Mouse (Mus musculus): ENCODE results near the gene Fabp7. TPM values are rescaled to one million over a fixed set of nuclear protein-coding genes. Genes with fewer than 3 reads are reported as not detected.
A peak's percentile ranks its signal among the peaks of the same experiment; 100 is the strongest.

The Fabp7 gene
- polyA plus RNA-seq, 1 experiment from 2014 or later, result 1,875 TPM

DNA sequence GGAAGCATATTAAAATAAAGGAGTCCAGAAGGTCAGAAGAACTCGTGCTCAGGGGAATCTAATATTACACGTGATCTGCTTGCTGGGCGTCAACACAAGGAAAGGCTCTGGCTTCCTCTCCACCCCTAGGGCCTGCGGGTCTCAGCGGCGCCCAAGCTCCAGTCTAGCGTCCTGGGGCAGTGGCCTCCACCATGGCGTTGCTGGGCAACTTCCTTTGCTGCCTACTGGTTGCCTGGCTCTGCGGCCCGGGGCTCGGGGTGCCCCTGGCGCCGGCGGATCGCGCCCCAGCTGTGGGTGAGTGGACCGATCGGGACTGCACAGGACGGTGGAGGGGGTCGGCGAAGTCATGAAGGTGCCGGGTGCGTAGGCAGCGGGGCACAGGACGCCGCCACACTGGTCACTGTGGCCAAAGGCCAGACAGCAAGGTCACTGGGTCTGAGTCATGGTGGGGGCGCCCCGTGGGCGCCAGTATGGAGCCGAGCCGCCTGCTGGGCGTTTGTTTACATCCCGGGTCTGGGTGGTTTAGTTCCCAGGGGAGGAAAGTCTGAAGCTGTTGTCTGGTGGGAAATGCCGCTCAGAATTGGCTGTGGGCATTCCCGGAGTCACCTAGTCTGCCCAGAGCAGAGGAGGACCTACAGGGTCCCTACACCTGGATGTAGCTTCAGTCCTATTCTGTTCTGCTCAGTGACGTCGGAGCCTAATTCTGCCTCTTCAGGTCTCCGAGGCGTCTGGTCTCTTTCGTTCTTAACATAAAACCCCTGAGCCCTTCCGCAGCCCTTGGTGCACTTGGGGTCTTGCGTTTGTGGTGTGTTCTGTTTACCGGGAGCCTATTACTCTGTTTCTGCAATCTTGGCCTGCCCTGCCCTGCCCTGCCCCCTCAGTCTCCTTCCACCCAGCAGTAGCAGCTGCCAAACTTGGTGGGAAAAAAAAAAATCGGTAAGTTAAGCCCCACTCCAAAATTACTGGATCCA, 10.1 kb downstream of the Fabp7 start:
- H3K27me3 ChIP-seq (ENCODE audit: control insufficient read depth, insufficient read depth, low read depth, low read length), result no peaks in the 10 kb centered on the region
- peaks cover 7% of the 10 kb centered on the region for H3K4me1 ChIP-seq (ENCODE audit: control insufficient read depth, insufficient read depth, low read length)
- H3K9me3 ChIP-seq (replicated peaks; ENCODE audit: control insufficient read depth, low read length, poor library complexity, severe bottlenecking), result no peaks in the 10 kb centered on the region
- peak overlapping the region; percentile 66 for H3K9ac ChIP-seq (ENCODE audit: low read depth, low read length)
- peak overlapping the region; percentile 63 for H3K4me3 ChIP-seq (ENCODE audit: low read depth, low read length)
- peak; percentile 89 for ATAC-seq
- WGBS, result 2% methylated on average over 43 of the region's 44 CpGs
- no peaks in the 10 kb centered on the region for H3K36me3 ChIP-seq (ENCODE audit: control insufficient read depth, insufficient read depth, low read length)
- H3K27ac ChIP-seq (ENCODE audit: low read length), result peak overlapping the region; percentile 54; the same call in 1 of the 2 replicates
- peak overlapping the region; percentile 96 for H3K4me2 ChIP-seq (ENCODE audit: low read length)

DNA sequence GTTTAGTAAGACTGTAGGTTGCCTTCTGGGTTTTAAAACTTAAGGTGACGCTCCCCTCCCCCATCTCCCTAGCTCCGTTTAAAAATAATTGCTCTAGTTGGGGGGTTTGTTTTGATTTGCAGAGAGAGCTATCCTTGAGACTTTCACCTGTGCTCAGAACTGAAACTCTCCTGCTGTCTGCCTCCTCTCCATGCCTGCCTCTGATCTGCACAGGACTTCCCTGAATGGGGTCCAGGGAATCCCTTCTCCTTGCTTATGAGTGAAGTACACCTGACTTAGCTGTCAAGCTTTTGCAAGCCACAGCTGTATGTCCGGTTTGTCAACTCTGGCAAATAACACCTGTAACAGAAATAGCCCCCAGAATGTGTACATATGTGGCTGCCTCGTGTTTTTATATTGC, 10.9 kb downstream of the Fabp7 start:
- Histone ChIP-seq H3K9me3 (replicated peaks; ENCODE audit: control insufficient read depth, low read length, poor library complexity, severe bottlenecking) (no peaks in the 10 kb centered on the region), H3K4me2 (ENCODE audit: low read length) (peak overlapping the region; percentile 96), H3K36me3 (ENCODE audit: control insufficient read depth, insufficient read depth, low read length) (no peaks in the 10 kb centered on the region), H3K27me3 (ENCODE audit: control insufficient read depth, insufficient read depth, low read depth, low read length) (no peaks in the 10 kb centered on the region), H3K4me3 (ENCODE audit: low read depth, low read length) (peak overlapping the region; percentile 63), H3K4me1 (ENCODE audit: control insufficient read depth, insufficient read depth, low read length) (peaks cover 7% of the 10 kb centered on the region), H3K9ac (ENCODE audit: low read depth, low read length) (no peak overlapping the region), H3K27ac (ENCODE audit: low read length) (no peak overlapping the region)
- WGBS, result 47% methylated on average over 4 of the region's 4 CpGs
- no peak for ATAC-seq

DNA sequence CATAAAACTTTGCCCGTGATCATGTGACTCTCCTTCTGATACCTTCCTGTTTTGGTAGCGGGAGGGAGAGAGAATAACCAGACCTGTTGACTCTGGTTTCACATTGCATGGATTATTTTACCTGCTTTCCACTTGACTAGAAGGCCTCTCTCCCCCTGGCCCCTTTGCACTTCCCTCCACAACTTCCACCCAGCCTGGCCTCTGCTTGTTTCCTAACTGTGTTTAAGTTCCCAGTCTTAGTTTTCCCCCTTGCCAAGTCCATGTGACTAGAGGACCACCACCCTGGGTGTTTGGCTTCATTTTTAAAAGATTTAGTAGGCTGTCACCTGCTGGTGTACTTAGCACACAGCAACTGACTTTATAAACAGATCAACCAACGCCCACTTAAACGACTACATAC, 11.4 kb downstream of the Fabp7 start:
- H3K4me1 ChIP-seq (ENCODE audit: control insufficient read depth, insufficient read depth, low read length), result peaks cover 7% of the 10 kb centered on the region
- no peaks in the 10 kb centered on the region for H3K27me3 ChIP-seq (ENCODE audit: control insufficient read depth, insufficient read depth, low read depth, low read length)
- no peak overlapping the region for H3K27ac ChIP-seq (ENCODE audit: low read length)
- no peak for ATAC-seq
- WGBS, result 49% methylated on average over 4 of the region's 4 CpGs
- H3K4me2 ChIP-seq (ENCODE audit: low read length), result peak overlapping the region; percentile 96
- no peaks in the 10 kb centered on the region for H3K9me3 ChIP-seq (replicated peaks; ENCODE audit: control insufficient read depth, low read length, poor library complexity, severe bottlenecking)
- H3K4me3 ChIP-seq (ENCODE audit: low read depth, low read length), result no peak overlapping the region
- no peak overlapping the region for H3K9ac ChIP-seq (ENCODE audit: low read depth, low read length)
- H3K36me3 ChIP-seq (ENCODE audit: control insufficient read depth, insufficient read depth, low read length), result no peaks in the 10 kb centered on the region

DNA sequence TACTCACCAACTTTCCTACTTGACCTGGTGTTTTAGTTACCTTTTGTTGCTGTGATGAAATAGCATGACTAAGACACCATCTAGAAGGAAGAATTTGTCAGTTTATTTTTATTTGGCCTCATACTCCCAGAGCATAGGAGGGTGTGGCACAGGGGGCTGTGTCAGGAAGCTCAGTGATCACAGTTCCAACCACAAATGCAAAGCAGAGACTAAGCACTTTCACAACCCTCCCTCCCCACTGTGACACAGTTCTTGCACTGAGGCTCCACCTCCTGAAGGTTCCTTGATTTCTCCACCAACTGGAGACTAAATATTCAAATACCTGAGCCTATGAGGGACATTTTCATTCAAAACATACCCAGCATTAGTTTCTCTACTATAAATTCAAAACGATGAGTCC, 14.8 kb downstream of the Fabp7 start:
- peaks cover 7% of the 10 kb centered on the region for H3K4me1 ChIP-seq (ENCODE audit: control insufficient read depth, insufficient read depth, low read length)
- no peak overlapping the region for H3K27ac ChIP-seq (ENCODE audit: low read length)
- no peak overlapping the region for H3K4me2 ChIP-seq (ENCODE audit: low read length)

DNA sequence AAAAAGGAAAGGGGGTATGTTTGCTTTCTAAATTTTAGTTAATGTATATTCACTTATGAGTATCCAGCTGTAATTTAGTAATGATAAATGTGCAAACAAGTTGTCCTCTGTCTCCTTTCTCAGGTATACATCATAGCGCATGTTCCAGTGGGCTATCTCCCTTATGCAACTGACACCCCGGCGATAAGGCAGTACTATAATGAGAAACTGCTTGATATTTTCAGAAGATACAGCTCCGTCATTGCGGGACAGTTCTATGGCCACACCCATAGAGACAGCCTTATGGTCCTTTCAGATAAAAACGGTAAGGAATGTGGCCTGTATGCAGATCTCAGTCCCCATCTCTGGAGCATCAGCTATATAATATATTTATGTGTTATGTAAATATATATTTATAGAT, 23.1 kb downstream of the Fabp7 start:
- H3K4me2 ChIP-seq (ENCODE audit: low read length), result no peak overlapping the region
- H3K4me3 ChIP-seq (ENCODE audit: low read depth, low read length), result no peak overlapping the region
- H3K9ac ChIP-seq (ENCODE audit: low read depth, low read length), result no peak overlapping the region
- no peaks in the 10 kb centered on the region for H3K4me1 ChIP-seq (ENCODE audit: control insufficient read depth, insufficient read depth, low read length)
- no peaks in the 10 kb centered on the region for H3K9me3 ChIP-seq (replicated peaks; ENCODE audit: control insufficient read depth, low read length, poor library complexity, severe bottlenecking)
- 97% methylated on average over 6 of the region's 6 CpGs for WGBS
- H3K36me3 ChIP-seq (ENCODE audit: control insufficient read depth, insufficient read depth, low read length), result no peaks in the 10 kb centered on the region
- ATAC-seq, result no peak
- H3K27me3 ChIP-seq (ENCODE audit: control insufficient read depth, insufficient read depth, low read depth, low read length), result no peaks in the 10 kb centered on the region
- no peak overlapping the region for H3K27ac ChIP-seq (ENCODE audit: low read length)

More for the DNA sequence above, 14.8 kb downstream of the Fabp7 start:
- Histone ChIP-seq H3K4me3 (ENCODE audit: low read depth, low read length) (no peak overlapping the region), H3K36me3 (ENCODE audit: control insufficient read depth, insufficient read depth, low read length) (no peaks in the 10 kb centered on the region), H3K27me3 (ENCODE audit: control insufficient read depth, insufficient read depth, low read depth, low read length) (no peaks in the 10 kb centered on the region), H3K9ac (ENCODE audit: low read depth, low read length) (no peak overlapping the region), H3K9me3 (replicated peaks; ENCODE audit: control insufficient read depth, low read length, poor library complexity, severe bottlenecking) (no peaks in the 10 kb centered on the region)
- ATAC-seq, result no peak
- WGBS, result 96% methylated on average over 1 of the region's 1 CpGs

DNA sequence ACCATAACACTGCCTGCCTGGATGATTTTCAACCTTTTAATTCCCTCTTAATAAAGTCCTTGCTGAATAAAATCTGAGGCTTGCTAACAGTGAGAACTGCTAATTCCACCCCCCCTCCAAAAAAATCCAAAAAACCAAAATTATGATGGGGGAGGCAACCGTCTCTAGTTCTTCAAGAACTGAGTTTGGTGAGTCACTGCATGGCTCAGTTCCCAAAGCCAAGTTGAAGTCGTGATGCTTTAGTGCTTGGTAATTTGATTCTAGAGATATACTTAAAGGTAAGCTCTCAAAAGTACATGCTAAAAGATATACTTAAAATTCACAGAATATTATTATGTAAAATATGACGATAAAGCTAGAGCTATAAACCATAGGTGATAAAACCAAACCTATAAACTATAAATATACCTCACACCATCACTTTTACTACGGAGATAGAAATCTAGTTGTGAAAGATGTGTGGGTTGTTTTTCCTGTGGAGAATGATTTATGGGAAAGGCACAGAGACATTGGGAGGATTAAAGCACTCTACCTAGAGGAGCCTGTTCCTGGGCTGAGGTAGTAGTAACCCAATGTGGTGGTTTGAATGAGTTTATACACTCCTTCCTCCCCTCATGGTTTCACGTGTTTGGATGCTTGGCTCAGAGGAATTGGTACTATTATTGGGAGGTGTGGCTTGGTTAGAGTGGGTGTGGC, 27.6 kb downstream of the Fabp7 start:
- H3K27me3 ChIP-seq (ENCODE audit: control insufficient read depth, insufficient read depth, low read depth, low read length), result no peaks in the 10 kb centered on the region
- H3K4me3 ChIP-seq (ENCODE audit: low read depth, low read length), result no peak overlapping the region
- ATAC-seq, result no peak
- WGBS, result 92% methylated on average over 5 of the region's 5 CpGs
- H3K9ac ChIP-seq (ENCODE audit: low read depth, low read length), result no peak overlapping the region
- no peaks in the 10 kb centered on the region for H3K9me3 ChIP-seq (replicated peaks; ENCODE audit: control insufficient read depth, low read length, poor library complexity, severe bottlenecking)
- no peaks in the 10 kb centered on the region for H3K4me1 ChIP-seq (ENCODE audit: control insufficient read depth, insufficient read depth, low read length)
- H3K36me3 ChIP-seq (ENCODE audit: control insufficient read depth, insufficient read depth, low read length), result no peaks in the 10 kb centered on the region
- H3K4me2 ChIP-seq (ENCODE audit: low read length), result no peak overlapping the region
- no peak overlapping the region for H3K27ac ChIP-seq (ENCODE audit: low read length)

DNA sequence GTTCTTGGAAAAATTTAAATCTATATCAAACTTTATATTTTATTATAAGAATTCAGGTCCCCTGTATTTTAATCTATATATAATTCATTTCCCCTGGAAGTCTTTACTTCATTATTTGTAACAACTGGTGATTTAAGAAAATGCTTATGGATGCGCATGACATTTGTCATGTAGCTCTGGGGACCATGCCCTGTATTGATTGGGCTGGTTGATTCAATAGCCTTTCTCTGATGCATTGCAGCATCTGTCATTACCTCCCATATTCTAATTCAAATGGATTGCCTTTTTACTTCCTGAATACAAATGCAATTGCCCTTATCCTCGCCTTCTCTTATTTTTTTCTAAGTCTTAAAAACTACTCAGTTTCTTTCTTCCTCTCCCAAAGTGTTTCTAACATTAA, 29.6 kb downstream of the Fabp7 start:
- Histone ChIP-seq H3K9me3 (replicated peaks; ENCODE audit: control insufficient read depth, low read length, poor library complexity, severe bottlenecking) (no peaks in the 10 kb centered on the region), H3K27ac (ENCODE audit: low read length) (no peak overlapping the region), H3K36me3 (ENCODE audit: control insufficient read depth, insufficient read depth, low read length) (no peaks in the 10 kb centered on the region), H3K27me3 (ENCODE audit: control insufficient read depth, insufficient read depth, low read depth, low read length) (no peaks in the 10 kb centered on the region; the same call in 1 of the 2 replicates), H3K4me1 (ENCODE audit: control insufficient read depth, insufficient read depth, low read length) (no peaks in the 10 kb centered on the region), H3K9ac (ENCODE audit: low read depth, low read length) (no peak overlapping the region), H3K4me3 (ENCODE audit: low read depth, low read length) (no peak overlapping the region), H3K4me2 (ENCODE audit: low read length) (no peak overlapping the region)
- WGBS, result 51% methylated on average over 2 of the region's 2 CpGs
- no peak for ATAC-seq

DNA sequence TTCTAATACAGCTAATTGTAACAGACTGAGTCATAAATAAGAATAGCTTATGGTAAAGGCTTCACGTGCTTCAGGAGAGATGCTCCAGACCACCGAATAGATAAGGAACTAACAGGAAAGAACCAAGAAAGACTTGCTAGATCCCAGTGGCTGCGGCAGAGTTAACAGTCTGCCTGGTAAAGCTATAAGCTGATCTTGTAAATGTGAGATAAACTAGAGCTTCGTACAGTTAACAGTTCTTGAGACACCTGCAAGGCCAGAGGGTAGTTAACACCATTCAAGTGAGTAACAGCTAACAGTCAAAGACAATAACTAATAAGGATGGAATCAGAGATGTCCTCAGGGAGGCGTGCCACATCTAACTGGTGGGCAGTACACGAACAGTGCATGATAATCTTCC, 31.2 kb downstream of the Fabp7 start:
- Histone ChIP-seq H3K4me3 (ENCODE audit: low read depth, low read length) (no peak overlapping the region), H3K9ac (ENCODE audit: low read depth, low read length) (no peak overlapping the region), H3K9me3 (replicated peaks; ENCODE audit: control insufficient read depth, low read length, poor library complexity, severe bottlenecking) (no peaks in the 10 kb centered on the region), H3K4me2 (ENCODE audit: low read length) (no peak overlapping the region), H3K27ac (ENCODE audit: low read length) (no peak overlapping the region), H3K4me1 (ENCODE audit: control insufficient read depth, insufficient read depth, low read length) (no peaks in the 10 kb centered on the region), H3K36me3 (ENCODE audit: control insufficient read depth, insufficient read depth, low read length) (no peaks in the 10 kb centered on the region), H3K27me3 (ENCODE audit: control insufficient read depth, insufficient read depth, low read depth, low read length) (peaks cover 4% of the 10 kb centered on the region; the same call in 1 of the 2 replicates)
- ATAC-seq, result no peak
- 67% methylated on average over 6 of the region's 6 CpGs for WGBS

DNA sequence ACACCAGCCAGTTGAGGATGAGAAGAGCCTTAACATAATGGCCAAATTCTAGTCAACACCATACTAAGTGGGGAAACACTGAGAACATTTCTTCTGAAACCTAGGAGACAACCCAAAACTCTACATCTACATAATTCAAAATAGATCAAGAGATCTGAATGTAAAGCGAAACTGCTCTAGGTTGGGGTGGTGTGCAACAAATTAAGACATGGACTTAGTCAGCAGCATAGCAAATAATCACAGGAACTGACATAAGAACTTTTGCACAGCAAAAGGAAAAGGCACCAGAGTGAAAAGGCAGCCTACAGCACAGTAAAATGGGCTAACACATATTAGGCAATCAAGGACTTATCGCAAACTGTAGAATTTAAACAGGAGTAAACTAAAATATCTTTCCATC, 34.5 kb downstream of the Fabp7 start:
- no peak overlapping the region for H3K4me3 ChIP-seq (ENCODE audit: low read depth, low read length)
- H3K27ac ChIP-seq (ENCODE audit: low read length), result no peak overlapping the region
- H3K9ac ChIP-seq (ENCODE audit: low read depth, low read length), result no peak overlapping the region
- no peaks in the 10 kb centered on the region for H3K9me3 ChIP-seq (replicated peaks; ENCODE audit: control insufficient read depth, low read length, poor library complexity, severe bottlenecking)
- H3K27me3 ChIP-seq (ENCODE audit: control insufficient read depth, insufficient read depth, low read depth, low read length), result peaks cover 4% of the 10 kb centered on the region; the same call in 1 of the 2 replicates
- H3K4me1 ChIP-seq (ENCODE audit: control insufficient read depth, insufficient read depth, low read length), result peaks cover 4% of the 10 kb centered on the region; the same call in 1 of the 2 replicates
- 94% methylated on average over 2 of the region's 2 CpGs for WGBS
- no peak overlapping the region for H3K4me2 ChIP-seq (ENCODE audit: low read length)
- no peaks in the 10 kb centered on the region for H3K36me3 ChIP-seq (ENCODE audit: control insufficient read depth, insufficient read depth, low read length)
- no peak for ATAC-seq
